Mouse (Mus musculus) cerebellum, adult 8-10 months (tissue): ENCODE data around the gene Vps52.

Experiments
- DNase-seq: peaks from one replicate; pipeline ENCODE4 v3.0.0; 2022

Vps52 gene

GRCm38 (mm10) chr17:33955555-33956214 lies at the start of gene Vps52, which contains the start of gene Rps18:
TSS of gene Vps52 (plus strand) at chr17:33955812.
TSS of gene Rps18 (minus strand) at chr17:33956001.
- DNase-seq = peak; percentile 98

DNA sequence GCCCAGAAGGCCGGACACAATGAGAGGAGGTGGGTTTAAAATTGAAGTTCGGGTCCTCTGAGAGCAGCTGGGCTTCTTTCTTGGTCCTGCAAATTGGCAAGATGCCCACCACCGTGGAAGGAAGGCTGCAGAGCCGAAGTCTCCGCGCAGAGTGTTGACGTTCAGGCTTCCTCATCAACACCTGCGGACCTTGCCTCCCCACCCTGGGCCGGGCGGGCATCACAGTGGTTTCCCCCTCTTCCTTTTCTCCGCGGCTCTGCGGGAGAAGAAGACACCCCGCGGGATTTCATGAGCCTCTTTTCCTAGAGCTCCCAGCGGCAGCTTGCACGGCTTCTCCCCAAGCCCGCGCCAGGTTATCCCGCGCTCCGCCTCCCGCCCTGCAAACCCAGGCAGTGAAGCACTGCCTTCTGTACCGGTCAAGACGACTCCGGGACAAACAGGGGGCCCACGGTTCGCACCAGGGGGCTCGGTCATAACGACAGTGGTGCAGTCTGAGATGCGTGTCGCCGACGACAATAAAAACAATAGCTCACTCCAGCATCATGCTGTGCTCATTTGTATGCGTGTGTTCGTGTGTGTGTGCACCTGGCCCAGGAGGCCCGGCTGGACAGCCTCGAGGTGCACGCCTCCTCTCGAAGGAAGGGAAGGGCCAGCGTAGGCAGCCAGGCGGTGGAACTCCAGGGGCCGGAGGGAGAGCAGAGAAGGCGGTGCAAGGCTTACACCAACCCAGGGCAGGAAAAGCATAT lies 47.1 kb upstream of the Vps52 start:
- DNase-seq = peak; percentile 70

DNA sequence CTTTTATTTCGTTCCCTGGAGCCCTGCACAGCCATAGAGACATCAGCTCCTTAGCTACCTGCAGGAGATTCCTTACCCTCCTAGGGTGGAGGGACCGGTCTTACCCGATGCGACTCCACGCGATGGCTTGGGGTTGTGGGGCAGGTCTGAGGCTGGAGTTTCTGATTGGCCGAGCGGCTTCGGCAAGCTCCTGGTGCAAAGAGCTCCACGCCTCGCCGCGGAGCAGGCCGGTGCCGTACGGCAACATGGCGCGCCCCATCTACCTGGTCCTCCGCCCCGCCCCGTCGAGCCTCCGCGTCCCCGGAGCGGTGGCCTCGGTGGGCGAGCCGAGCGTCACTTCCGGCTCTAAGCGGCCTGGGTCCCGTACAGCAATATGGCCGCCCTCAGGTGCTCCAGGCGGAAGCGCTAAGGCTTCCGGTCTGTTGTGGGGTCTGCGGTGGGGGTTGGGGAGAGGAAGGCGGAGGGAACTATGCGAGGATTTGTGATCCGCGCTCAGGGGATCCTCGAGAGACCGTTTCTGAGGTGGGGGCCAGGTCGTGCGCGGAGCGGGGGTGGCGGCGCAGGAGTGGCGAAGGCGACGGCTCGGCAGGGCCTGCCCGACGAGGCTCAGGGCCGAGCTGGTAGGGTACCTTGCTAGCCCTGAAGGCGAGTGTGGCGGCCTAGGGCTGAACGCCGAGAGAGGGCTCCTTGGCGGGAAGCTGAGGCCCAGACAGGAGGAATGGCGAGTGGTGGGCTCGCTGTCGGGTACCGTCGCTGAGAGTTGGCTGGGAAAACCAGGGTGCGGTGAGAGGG lies 46.3 kb upstream of the Vps52 start, which contains the start of gene Daxx:
Gene Daxx (plus strand): TSS at position 338 of the 792 bp plus-strand sequence.
- peak; percentile 98 for DNase-seq

DNA sequence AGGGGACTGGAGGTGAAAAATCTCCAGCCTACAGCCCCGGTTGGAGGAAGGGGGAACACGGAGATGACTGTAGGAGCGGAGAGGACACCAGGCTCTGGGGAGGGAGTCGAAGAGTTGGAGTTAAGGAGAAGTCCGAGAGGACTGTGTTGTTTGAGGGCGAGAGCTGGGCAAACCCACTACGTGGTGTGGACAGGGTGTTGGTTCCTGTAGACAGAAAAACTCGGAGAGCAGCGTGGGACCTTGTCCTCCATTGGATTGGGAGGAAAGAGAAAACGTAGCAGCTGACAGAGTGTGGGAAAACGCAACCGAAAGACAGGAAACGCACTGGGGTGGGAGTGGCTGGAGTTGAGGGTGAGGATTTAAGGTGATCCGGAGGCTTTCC lies 45.8 kb upstream of the Vps52 start:
- DNase-seq = peak; percentile 36

DNA sequence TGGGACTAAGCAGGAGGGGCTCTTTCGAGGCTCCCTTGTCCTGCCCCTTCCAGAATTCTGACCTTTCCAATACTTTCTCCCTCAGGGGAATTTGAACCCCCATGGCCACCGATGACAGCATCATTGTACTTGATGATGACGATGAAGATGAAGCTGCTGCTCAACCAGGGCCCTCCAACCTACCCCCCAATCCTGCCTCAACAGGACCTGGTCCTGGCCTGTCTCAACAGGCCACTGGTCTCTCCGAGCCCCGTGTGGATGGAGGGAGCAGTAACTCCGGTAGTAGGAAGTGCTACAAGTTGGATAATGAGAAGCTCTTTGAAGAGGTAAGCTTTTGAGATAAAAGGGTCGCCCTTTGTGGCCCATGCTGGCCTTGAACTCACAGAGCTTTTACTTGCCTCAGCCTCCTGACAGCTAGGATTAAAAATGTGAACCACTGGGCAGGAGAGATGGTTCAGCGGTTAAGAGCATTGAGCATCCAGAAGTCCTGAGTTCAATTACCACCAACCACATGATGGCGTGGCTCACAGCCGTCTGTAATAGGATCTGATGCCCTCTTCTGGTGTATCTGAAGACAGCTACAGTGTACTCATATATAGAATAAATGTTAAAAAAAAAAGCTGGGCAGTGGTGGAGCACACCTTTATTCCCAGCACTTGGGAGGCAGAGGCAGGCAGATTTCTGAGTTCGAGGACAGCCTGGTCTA lies 45.1 kb upstream of the Vps52 start:
- peak; percentile 21 for DNase-seq

- peak; percentile 29 for DNase-seq
Observed at GRCm38 (mm10) chr17:33911052-33911812, 44.4 kb upstream of the Vps52 start.

DNA sequence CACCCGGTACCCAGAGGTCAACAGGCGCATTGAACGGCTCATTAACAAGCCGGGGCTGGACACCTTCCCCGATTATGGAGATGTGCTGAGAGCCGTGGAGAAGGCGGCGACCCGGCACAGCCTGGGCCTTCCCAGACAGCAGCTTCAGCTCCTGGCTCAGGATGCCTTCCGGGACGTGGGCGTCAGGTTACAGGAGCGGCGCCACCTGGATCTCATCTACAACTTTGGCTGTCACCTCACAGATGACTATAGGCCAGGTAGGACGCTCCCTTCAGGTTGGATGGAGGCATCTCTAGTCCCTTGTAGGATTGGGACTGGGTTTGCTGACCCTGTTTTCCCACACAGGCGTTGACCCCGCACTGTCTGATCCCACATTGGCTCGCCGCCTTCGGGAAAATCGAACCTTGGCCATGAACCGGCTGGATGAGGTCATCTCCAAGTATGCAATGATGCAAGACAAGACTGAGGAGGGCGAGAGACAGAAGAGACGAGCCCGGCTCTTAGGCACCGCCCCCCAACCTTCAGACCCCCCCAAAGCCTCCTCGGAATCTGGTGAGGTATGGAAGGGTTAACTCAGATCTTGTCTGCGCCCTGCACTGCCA lies 43.7 kb upstream of the Vps52 start:
- peak; percentile 27 for DNase-seq

DNA sequence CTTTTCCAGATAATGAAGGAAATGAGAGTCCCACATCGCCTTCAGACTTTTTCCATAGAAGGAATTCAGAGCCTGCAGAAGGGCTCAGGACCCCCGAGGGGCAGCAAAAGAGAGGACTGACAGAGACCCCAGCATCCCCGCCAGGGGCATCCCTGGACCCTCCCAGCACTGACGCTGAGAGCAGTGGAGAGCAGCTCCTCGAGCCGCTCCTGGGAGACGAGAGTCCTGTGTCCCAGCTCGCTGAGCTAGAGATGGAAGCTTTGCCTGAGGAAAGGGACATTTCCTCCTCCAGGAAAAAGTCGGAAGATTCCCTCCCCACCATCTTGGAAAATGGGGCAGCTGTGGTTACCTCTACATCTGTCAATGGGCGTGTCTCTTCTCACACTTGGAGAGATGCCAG lies 42.3 kb upstream of the Vps52 start:
- DNase-seq = peak; percentile 24

DNA sequence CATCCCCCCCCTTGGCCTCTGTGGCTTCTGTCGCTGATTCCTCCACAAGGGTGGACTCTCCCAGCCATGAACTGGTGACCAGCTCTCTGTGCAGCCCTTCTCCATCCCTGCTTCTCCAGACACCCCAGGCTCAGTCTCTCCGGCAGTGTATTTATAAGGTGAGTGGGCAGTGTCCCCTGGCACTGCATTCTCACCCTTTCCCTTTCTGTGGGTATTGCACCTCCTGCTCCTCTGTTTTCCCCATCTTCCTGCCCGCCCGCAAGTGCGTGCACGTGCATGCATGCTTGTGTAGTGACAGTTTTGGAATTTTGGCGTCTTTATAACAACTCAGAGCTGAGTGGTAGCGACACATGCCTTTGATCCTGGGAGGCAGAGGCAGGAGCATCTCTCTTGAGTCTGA lies 41.7 kb upstream of the Vps52 start:
- DNase-seq = peak; percentile 23

- peak; percentile 44 for DNase-seq
Observed at GRCm38 (mm10) chr17:33914969-33915391, 40.6 kb upstream of the Vps52 start.

GRCm38 (mm10) chr17:33915671-33916250 lies 39.9 kb upstream of the Vps52 start, which contains the start of the genes Tapbp and Zbtb22:
TSS of gene Tapbp (plus strand) at chr17:33915899.
TSS of gene Zbtb22 (plus strand) at chr17:33915904.
- DNase-seq = peak; percentile 98

- peak; percentile 56 for DNase-seq
Observed at GRCm38 (mm10) chr17:33916294-33916693, 39.3 kb upstream of the Vps52 start.

DNA sequence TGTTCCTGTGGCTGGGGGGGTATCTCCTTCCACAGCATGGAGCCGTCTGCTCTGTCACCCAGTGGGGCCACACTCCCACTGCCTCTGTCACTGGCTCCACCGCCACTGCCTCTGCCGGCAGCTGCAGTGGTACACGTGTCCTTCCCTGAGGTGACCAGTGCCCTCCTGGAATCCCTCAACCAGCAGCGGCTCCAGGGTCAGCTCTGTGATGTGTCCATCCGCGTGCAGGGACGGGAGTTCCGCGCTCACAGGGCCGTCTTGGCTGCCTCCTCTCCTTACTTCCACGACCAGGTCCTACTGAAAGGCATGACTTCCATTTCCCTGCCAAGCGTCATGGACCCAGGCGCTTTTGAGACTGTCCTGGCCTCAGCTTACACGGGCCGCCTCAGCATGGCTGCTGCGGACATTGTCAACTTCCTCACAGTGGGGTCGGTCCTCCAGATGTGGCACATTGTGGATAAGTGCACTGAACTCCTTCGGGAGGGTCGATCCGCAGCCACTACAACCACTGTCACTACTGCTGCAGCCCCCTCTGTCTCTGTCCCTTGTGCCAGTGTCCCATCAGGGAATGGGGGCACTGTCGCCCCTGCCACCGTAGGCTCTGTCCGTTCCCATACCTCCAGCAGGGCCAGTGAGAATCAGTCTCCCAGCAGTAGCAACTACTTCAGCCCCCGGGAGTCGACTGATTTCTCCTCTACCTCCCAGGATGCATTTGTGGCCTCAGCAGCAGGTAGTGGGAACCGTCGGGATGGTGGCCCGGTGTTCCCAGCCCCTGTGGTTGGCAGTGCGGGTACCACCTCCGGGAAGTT lies 38.6 kb upstream of the Vps52 start:
- DNase-seq = peak; percentile 39

DNA sequence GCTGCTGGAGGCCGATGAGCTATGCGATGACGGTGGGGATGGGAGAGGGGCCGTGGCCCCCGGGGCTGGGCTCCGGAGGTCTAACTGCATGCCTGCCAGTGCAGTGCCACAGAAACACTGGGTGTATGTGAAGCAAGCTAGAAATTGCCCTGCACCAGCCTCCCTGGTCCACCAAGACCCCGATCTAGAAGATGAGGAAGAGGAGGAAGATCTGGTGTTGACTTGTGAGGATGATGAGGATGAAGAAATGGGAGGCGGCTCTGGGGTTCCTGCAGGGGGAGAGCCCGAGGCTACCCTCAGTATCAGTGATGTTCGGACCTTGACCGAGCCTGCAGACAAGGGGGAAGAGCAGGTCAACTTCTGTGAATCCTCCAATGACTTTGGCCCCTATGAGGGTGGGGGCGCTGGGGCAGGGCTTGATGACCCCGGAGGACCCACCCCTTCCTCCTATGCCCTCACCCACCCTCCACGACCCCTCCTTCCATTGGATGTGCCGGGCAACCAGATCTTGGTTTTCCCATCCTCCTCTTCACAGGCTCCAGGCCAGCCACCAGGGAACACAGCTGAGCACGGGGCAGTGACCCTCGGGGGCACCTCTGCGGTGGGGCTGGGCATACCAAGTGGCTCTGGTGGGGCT lies 37.8 kb upstream of the Vps52 start:
- no peak for DNase-seq

GRCm38 (mm10) chr17:33918293-33919203 lies 37.1 kb upstream of the Vps52 start:
- DNase-seq = peak; percentile 40

GRCm38 (mm10) chr17:33919351-33920281 lies 36.0 kb upstream of the Vps52 start:
- peak; percentile 67 for DNase-seq
